Mouse (Mus musculus): ENCODE measurements around the gene Magix. TPM values are rescaled to one million over a fixed set of nuclear protein-coding genes. Genes with fewer than 3 reads are reported as not detected.

The Magix gene
- polyA plus RNA-seq, 2 experiments: 0.55 to 0.87 TPM

DNA sequence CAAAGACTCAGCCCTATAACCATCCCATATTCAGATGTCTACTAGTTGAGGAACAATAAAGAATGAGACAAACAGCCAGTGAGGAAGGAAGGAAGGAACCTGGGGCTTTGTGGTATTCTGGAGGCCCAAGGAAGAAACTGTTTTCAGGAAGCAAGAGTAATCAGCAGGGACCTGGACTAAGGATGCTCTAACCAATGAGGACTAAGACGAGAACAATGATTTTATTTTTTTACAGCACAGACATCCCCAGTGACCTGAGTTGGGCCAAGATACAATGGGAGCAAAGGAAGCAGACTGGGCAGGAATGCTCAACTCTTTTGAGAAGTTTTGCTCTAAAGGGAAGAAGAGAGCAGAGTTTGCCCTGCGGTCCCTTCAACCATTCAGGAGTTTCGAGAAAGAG, 18.1 kb downstream of the Magix start:
- no peaks in the 10 kb centered on the region for H3K9me3 ChIP-seq (ENCODE audit: control insufficient read depth, low read length)
- no peak overlapping the region for H3K4me3 ChIP-seq (replicated peaks; ENCODE audit: low read length)
- TF ChIP-seq POLR2A (IDR thresholded peaks at IDR 0.05; ENCODE audit: borderline replicate concordance, extremely low read depth, insufficient read depth, insufficient read length): no peak
- H3K4me1 ChIP-seq (ENCODE audit: control insufficient read depth, insufficient read depth, low read length): no peaks in the 10 kb centered on the region
- no peak for DNase-seq (ENCODE audit: low spot score)
- peaks cover 14% of the 10 kb centered on the region for H3K36me3 ChIP-seq (ENCODE audit: control insufficient read depth, insufficient read depth, low read length)
- no peaks in the 10 kb centered on the region for H3K27me3 ChIP-seq (ENCODE audit: control insufficient read depth, insufficient read depth, low read length)
- no peak for ATAC-seq (ENCODE audit: low FRiP score, low read depth)
- H3K27ac ChIP-seq (replicated peaks; ENCODE audit: low read depth, low read length): no peak overlapping the region
- WGBS: 75% methylated on average over 3 of the region's 3 CpGs
- H3K9ac ChIP-seq (ENCODE audit: low read depth, low read length, severe bottlenecking): no peak overlapping the region
- H3K4me2 ChIP-seq (replicated peaks; ENCODE audit: low read depth, low read length, severe bottlenecking): no peak overlapping the region

DNA sequence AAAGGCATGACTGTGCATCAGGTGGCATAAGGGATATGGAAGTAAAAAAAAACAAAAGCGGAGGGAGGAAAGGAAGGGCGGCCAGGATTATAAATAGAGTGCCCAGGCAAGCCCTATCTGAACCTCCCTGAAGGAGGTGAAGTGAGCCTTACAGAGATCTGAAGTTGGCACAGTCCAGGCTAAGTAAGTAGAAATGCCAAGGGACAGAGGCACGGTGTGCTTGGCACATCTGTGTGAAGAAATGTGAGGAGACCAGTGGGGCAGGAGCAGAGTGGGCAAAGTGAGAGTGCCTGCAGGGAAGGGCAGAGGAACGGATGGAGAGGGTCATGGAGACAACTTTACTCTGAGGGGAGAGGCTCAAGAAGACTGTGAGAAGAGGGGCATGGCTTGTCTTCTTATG, 20.0 kb downstream of the Magix start:
- WGBS: 73% methylated on average over 4 of the region's 4 CpGs

DNA sequence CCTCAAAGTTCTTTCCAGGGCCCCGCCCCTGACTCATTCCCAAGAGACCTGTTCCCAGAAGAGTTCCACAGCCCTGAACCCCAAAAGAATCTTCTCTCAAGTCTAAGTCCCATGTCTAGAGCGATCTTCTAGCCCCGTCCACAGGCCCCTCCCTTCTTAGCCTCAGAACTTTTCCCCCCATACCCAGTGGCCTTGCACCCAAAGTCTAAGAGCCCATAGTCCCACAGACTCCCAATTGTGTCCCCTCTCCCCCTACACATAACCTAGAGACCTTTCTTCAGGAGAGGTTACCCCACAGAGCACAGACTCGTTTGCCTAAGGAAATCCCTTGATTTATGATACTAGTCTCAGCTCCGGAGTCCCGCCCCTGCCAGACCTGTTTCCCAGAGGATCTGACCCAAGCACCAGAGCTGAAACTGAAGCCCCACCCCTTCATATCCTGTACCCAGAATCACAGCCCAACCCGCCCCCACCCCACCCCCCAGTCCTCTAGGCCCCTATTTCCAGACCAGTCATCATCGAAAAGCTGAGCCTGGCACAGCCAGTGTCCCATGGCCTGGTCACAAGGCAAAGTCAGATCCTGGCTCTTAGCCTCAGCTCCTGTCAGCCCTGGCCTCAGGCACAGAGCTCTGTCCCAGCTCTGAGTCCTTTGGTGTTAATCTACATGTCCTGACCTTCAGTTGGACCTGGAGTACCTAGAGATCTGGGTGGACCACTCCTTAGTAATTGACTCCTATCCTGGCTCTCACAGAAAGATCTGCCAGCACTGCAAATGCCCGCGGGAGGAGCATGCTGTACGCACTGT, 22.1 kb downstream of the Magix start:
- no peak for TF ChIP-seq POLR2A (IDR thresholded peaks at IDR 0.05; ENCODE audit: borderline replicate concordance, extremely low read depth, insufficient read depth, insufficient read length)
- H3K9me3 ChIP-seq (ENCODE audit: control insufficient read depth, low read length): no peaks in the 10 kb centered on the region
- no peak overlapping the region for H3K9ac ChIP-seq (ENCODE audit: low read depth, low read length, severe bottlenecking)
- ATAC-seq (ENCODE audit: low FRiP score, low read depth) (0 out of 2 replicates have a peak, but pooled peaks have one; percentile 12), DNase-seq (ENCODE audit: low spot score) (no peak)
- H3K27me3 ChIP-seq (ENCODE audit: control insufficient read depth, insufficient read depth, low read length): no peaks in the 10 kb centered on the region
- 0 out of 2 replicates have a peak, but pooled peaks cover 3% of the 10 kb centered on the region for H3K36me3 ChIP-seq (ENCODE audit: control insufficient read depth, insufficient read depth, low read length)
- 43% methylated on average over 11 of the region's 11 CpGs for WGBS
- no peaks in the 10 kb centered on the region for H3K4me1 ChIP-seq (ENCODE audit: control insufficient read depth, insufficient read depth, low read length)
- peak overlapping the region; percentile 46; the same call in 1 of the 2 replicates for H3K4me2 ChIP-seq (replicated peaks; ENCODE audit: low read depth, low read length, severe bottlenecking)
- H3K4me3 ChIP-seq (replicated peaks; ENCODE audit: low read length): peak overlapping the region; percentile 44
- no peak overlapping the region for H3K27ac ChIP-seq (replicated peaks; ENCODE audit: low read depth, low read length)

More for the DNA sequence above, 20.0 kb downstream of the Magix start:
- H3K9ac ChIP-seq (ENCODE audit: low read depth, low read length, severe bottlenecking): no peak overlapping the region
- H3K9me3 ChIP-seq (ENCODE audit: control insufficient read depth, low read length): no peaks in the 10 kb centered on the region
- H3K4me3 ChIP-seq (replicated peaks; ENCODE audit: low read length): no peak overlapping the region
- H3K4me1 ChIP-seq (ENCODE audit: control insufficient read depth, insufficient read depth, low read length): no peaks in the 10 kb centered on the region
- H3K27me3 ChIP-seq (ENCODE audit: control insufficient read depth, insufficient read depth, low read length): no peaks in the 10 kb centered on the region
- peaks cover 9% of the 10 kb centered on the region; the same call in 1 of the 2 replicates for H3K36me3 ChIP-seq (ENCODE audit: control insufficient read depth, insufficient read depth, low read length)
- H3K27ac ChIP-seq (replicated peaks; ENCODE audit: low read depth, low read length): no peak overlapping the region
- no peak for DNase-seq (ENCODE audit: low spot score)
- TF ChIP-seq POLR2A (IDR thresholded peaks at IDR 0.05; ENCODE audit: borderline replicate concordance, extremely low read depth, insufficient read depth, insufficient read length): no peak
- no peak for ATAC-seq (ENCODE audit: low FRiP score, low read depth)
- no peak overlapping the region for H3K4me2 ChIP-seq (replicated peaks; ENCODE audit: low read depth, low read length, severe bottlenecking)

DNA sequence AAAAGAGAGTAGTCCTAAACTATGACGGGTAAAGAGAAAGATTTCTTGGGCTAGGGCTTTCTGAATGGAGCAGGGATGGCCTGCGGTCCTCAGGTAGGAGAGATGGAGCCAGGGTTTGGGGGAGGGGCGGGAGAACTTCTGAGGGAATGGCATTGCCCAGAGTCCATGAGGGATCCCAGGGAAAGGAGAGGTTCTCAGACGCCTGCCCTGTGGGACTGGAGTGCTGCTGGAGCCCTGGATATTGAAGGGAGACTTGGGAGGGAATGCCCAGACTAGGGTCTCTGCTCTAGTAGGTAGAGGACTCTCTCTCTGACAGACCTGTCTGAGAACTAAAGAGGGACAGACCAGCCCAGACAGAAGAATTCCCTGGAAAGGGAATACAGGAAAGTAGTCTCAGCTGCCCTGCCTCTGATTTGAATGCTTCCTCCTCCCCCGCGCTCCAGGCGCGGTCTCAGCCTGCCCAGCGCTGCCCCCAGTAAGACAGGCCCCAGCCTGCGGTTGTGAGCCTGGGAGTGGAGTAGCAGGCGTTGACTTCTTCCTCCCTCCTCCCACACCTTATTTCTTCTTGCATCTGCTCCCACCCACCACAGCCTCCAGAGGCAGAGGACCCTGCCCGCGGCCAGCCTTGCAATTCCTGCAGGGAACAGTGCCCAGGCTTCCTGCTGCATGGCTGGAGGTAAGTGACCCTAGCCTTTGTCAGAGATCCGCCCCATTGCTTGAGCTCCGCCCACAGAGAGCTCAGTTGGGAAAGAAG, 22.8 kb downstream of the Magix start:
- H3K4me3 ChIP-seq (replicated peaks; ENCODE audit: low read length): peak overlapping the region; percentile 44
- WGBS: 22% methylated on average over 10 of the region's 15 CpGs
- H3K4me2 ChIP-seq (replicated peaks; ENCODE audit: low read depth, low read length, severe bottlenecking): peak overlapping the region; percentile 46
- ATAC-seq (ENCODE audit: low FRiP score, low read depth) (no peak), DNase-seq (ENCODE audit: low spot score) (no peak)
- H3K9me3 ChIP-seq (ENCODE audit: control insufficient read depth, low read length): no peaks in the 10 kb centered on the region
- no peaks in the 10 kb centered on the region for H3K4me1 ChIP-seq (ENCODE audit: control insufficient read depth, insufficient read depth, low read length)
- H3K27me3 ChIP-seq (ENCODE audit: control insufficient read depth, insufficient read depth, low read length): no peaks in the 10 kb centered on the region
- H3K9ac ChIP-seq (ENCODE audit: low read depth, low read length, severe bottlenecking): peak overlapping the region; percentile 66; the same call in 1 of the 2 replicates
- no peaks in the 10 kb centered on the region for H3K36me3 ChIP-seq (ENCODE audit: control insufficient read depth, insufficient read depth, low read length)
- TF ChIP-seq POLR2A (IDR thresholded peaks at IDR 0.05; ENCODE audit: borderline replicate concordance, extremely low read depth, insufficient read depth, insufficient read length): no peak
- no peak overlapping the region for H3K27ac ChIP-seq (replicated peaks; ENCODE audit: low read depth, low read length)

DNA sequence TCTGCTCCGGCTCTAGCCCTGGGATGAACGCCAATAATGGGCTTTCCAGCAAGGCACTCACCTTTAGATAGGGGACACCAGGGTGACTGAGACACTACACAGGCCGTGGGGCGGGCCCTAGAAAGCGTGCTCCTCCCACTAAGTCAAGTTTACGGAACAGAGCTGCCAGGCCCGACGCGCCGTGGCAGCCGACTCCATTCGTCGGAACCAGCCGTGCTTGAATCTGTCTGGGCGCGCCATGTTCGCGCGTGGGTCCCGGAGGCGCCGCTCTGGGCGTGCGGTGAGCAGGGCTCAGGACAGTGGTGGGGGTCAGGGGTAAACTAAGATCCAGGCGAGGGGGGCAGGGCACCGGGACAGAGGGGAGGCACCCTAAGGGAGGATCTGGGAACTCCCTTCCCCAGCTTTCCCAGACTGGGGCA, 23.8 kb downstream of the Magix start, which contains the start of gene Prickle3:
Prickle3 (plus strand) TSS at position 40 of the 419 bp plus-strand sequence.
- WGBS: 13% methylated on average over 26 of the region's 26 CpGs
- H3K27me3 ChIP-seq (ENCODE audit: control insufficient read depth, insufficient read depth, low read length): no peaks in the 10 kb centered on the region
- no peaks in the 10 kb centered on the region for H3K9me3 ChIP-seq (ENCODE audit: control insufficient read depth, low read length)
- ATAC-seq (ENCODE audit: low FRiP score, low read depth) (peak; percentile 68; the same call in 1 of the 2 replicates), DNase-seq (ENCODE audit: low spot score) (no peak)
- no peaks in the 10 kb centered on the region for H3K36me3 ChIP-seq (ENCODE audit: control insufficient read depth, insufficient read depth, low read length)
- H3K4me1 ChIP-seq (ENCODE audit: control insufficient read depth, insufficient read depth, low read length): no peaks in the 10 kb centered on the region
- peak within 1 kb of the TSS; percentile 44 for H3K4me3 ChIP-seq (replicated peaks; ENCODE audit: low read length)
- peak within 1 kb of the TSS; percentile 66 for H3K9ac ChIP-seq (ENCODE audit: low read depth, low read length, severe bottlenecking)
- 0 out of 2 replicates have a peak, but pooled peaks have one; percentile 24 for TF ChIP-seq POLR2A (IDR thresholded peaks at IDR 0.05; ENCODE audit: borderline replicate concordance, extremely low read depth, insufficient read depth, insufficient read length)
- H3K27ac ChIP-seq (replicated peaks; ENCODE audit: low read depth, low read length): peak within 1 kb of the TSS; percentile 38; the same call in 1 of the 2 replicates
- peak within 1 kb of the TSS; percentile 46 for H3K4me2 ChIP-seq (replicated peaks; ENCODE audit: low read depth, low read length, severe bottlenecking)
